Mouse (Mus musculus): Measurements from ENCODE around the gene Iffo2. TPM values are rescaled to one million over a fixed set of nuclear protein-coding genes. Genes with fewer than 3 reads are reported as not detected.

Iffo2 gene
- polyA plus RNA-seq, 1 experiment from 2014 or later = 5.3 TPM

DNA sequence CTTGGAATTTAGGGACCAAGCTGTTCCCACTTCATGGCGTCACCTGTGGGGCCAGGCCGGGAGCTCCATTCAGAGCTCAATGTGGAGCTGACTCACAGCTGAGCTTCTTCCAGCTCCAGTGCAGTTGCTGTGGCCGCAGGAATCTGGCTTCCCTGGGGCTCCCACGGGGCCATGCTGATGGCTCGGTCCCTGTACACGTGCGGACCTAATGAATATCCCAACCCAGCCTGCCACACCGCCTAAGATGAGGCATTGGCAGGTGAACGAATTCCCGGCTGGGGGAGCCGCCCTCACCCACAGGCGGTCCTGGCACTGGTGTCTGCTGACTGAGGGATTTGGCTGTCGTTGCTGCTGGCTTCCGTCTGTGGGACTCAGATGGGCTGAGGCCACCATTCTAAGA lies 29.5 kb upstream of the Iffo2 start:
- ATAC-seq (ENCODE audit: low read depth) = no peak
- no peak overlapping the region for H3K4me2 ChIP-seq
- no peak overlapping the region for H3K9ac ChIP-seq
- H3K36me3 ChIP-seq = no peaks in the 10 kb centered on the region
- WGBS = 50% methylated on average over 14 of the region's 14 CpGs
- no peaks in the 10 kb centered on the region for H3K27me3 ChIP-seq
- no peak overlapping the region for H3K27ac ChIP-seq (replicated peaks)
- no peak overlapping the region for H3K4me3 ChIP-seq
- 0 out of 2 replicates have a peak, but pooled peaks cover 3% of the 10 kb centered on the region for H3K9me3 ChIP-seq
- no peaks in the 10 kb centered on the region; the same call in 1 of the 2 replicates for H3K4me1 ChIP-seq (replicated peaks)

DNA sequence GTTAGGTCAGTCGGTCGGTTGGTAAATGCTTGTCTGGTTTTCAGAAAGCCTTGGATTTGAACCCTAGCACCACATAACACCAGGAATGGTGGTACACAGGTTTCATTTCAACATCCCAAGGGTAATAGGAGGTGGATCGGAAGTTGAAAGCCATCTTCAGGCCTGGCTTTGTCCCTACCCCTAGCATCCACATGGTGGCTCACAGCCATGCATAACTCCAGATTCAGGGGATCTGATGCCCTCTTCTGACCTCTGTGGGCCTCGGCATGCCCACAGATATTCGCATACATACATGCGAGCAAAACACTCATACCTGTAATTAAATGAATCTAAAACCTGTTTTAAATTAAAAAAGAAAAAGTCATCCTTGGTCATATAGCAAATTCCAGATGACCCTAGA lies 28.6 kb upstream of the Iffo2 start:
- Histone ChIP-seq H3K4me1 (replicated peaks) (no peaks in the 10 kb centered on the region; the same call in 1 of the 2 replicates), H3K27me3 (no peaks in the 10 kb centered on the region), H3K9ac (no peak overlapping the region), H3K27ac (replicated peaks) (no peak overlapping the region), H3K4me3 (no peak overlapping the region), H3K36me3 (no peaks in the 10 kb centered on the region), H3K4me2 (no peak overlapping the region), H3K9me3 (0 out of 2 replicates have a peak, but pooled peaks cover 5% of the 10 kb centered on the region)
- no peak for ATAC-seq (ENCODE audit: low read depth)
- 88% methylated on average over 6 of the region's 6 CpGs for WGBS

- Histone ChIP-seq H3K4me1 (replicated peaks) (no peaks in the 10 kb centered on the region), H3K27me3 (no peaks in the 10 kb centered on the region)
Observed at GRCm38 (mm10) chr4:139503919-139504318, 26.4 kb upstream of the Iffo2 start.

GRCm38 (mm10) chr4:139505716-139506115 lies 24.6 kb upstream of the Iffo2 start:
- 0 out of 2 replicates have a peak, but pooled peaks cover 5% of the 10 kb centered on the region for H3K9me3 ChIP-seq
- 79% methylated on average over 4 of the region's 4 CpGs for WGBS
- H3K36me3 ChIP-seq = no peaks in the 10 kb centered on the region
- no peak overlapping the region for H3K9ac ChIP-seq
- H3K27me3 ChIP-seq = no peaks in the 10 kb centered on the region
- ATAC-seq (ENCODE audit: low read depth) = no peak
- no peak overlapping the region for H3K4me3 ChIP-seq
- no peak overlapping the region for H3K4me2 ChIP-seq
- no peaks in the 10 kb centered on the region for H3K4me1 ChIP-seq (replicated peaks)
- H3K27ac ChIP-seq (replicated peaks) = no peak overlapping the region

More at GRCm38 (mm10) chr4:139503919-139504318, 26.4 kb upstream of the Iffo2 start:
- Histone ChIP-seq H3K9me3 (0 out of 2 replicates have a peak, but pooled peaks cover 5% of the 10 kb centered on the region), H3K4me3 (no peak overlapping the region), H3K27ac (replicated peaks) (no peak overlapping the region), H3K4me2 (no peak overlapping the region), H3K9ac (no peak overlapping the region), H3K36me3 (no peaks in the 10 kb centered on the region)
- 89% methylated on average over 8 of the region's 8 CpGs for WGBS
- ATAC-seq (ENCODE audit: low read depth) = no peak

GRCm38 (mm10) chr4:139506727-139507126 lies 23.6 kb upstream of the Iffo2 start:
- Histone ChIP-seq H3K9me3 (0 out of 2 replicates have a peak, but pooled peaks cover 5% of the 10 kb centered on the region), H3K27me3 (no peaks in the 10 kb centered on the region), H3K4me3 (no peak overlapping the region), H3K36me3 (no peaks in the 10 kb centered on the region), H3K4me1 (replicated peaks) (no peaks in the 10 kb centered on the region), H3K9ac (no peak overlapping the region), H3K4me2 (no peak overlapping the region), H3K27ac (replicated peaks) (no peak overlapping the region)
- WGBS = 92% methylated on average over 11 of the region's 11 CpGs
- no peak for ATAC-seq (ENCODE audit: low read depth)

DNA sequence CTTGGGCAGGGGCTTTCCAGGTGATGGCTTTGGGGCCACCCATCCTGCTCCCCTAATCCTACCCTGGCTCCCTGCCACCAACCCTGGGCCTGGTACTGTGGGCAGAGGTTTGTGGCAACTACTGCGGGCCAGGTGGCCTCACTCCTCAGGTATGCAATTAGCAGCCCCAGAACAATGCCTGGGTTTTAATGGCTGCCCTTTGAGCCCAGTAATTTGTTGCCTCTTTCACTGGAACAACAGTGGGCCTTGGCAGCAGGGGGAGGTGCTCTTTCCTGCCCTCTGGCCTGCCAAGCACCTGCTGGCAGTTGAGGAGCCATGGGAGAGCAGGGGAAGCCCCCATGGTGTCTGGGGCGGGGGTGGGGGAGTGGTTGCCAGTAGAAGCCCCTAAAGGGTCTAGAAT lies 21.3 kb upstream of the Iffo2 start:
- Histone ChIP-seq H3K9me3 (0 out of 2 replicates have a peak, but pooled peaks cover 5% of the 10 kb centered on the region), H3K36me3 (no peaks in the 10 kb centered on the region), H3K9ac (no peak overlapping the region), H3K27me3 (no peaks in the 10 kb centered on the region), H3K4me1 (replicated peaks) (no peaks in the 10 kb centered on the region), H3K4me3 (no peak overlapping the region), H3K27ac (replicated peaks) (no peak overlapping the region), H3K4me2 (no peak overlapping the region)
- ATAC-seq (ENCODE audit: low read depth) = no peak
- 54% methylated on average over 2 of the region's 2 CpGs for WGBS

DNA sequence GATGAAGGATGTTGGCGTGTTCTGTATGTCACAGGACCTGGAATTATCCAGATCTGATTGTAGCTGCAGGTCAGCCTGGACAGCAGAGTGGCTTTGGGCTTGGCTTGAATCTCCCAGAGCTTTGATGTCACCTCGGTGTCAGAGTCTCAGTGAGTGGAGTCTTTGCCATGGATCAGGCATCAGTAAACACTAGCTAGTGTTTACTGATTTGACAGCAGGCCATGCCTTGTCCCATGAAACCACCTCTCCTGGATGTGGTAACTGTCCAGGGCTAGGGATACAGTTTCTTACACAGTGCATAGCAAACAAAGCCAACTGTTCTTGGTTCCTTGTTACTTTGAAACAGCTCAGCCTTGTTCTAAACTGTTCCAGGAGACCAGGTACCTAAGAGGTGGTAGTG lies 18.8 kb upstream of the Iffo2 start:
- Histone ChIP-seq H3K9me3 (no peaks in the 10 kb centered on the region), H3K4me3 (no peak overlapping the region), H3K4me2 (no peak overlapping the region), H3K4me1 (replicated peaks) (no peaks in the 10 kb centered on the region), H3K9ac (no peak overlapping the region), H3K36me3 (no peaks in the 10 kb centered on the region), H3K27ac (replicated peaks) (no peak overlapping the region), H3K27me3 (no peaks in the 10 kb centered on the region)
- ATAC-seq (ENCODE audit: low read depth) = no peak
- WGBS = 88% methylated on average over 2 of the region's 2 CpGs

- no peak for ATAC-seq (ENCODE audit: low read depth)
- no peaks in the 10 kb centered on the region for H3K36me3 ChIP-seq
- H3K9ac ChIP-seq = no peak overlapping the region
- WGBS = 92% methylated on average over 2 of the region's 2 CpGs
- H3K4me3 ChIP-seq = no peak overlapping the region
- no peaks in the 10 kb centered on the region for H3K9me3 ChIP-seq
- H3K4me2 ChIP-seq = no peak overlapping the region
- no peaks in the 10 kb centered on the region for H3K27me3 ChIP-seq
- no peaks in the 10 kb centered on the region for H3K4me1 ChIP-seq (replicated peaks)
- no peak overlapping the region for H3K27ac ChIP-seq (replicated peaks)
Observed at GRCm38 (mm10) chr4:139512985-139513384, 17.4 kb upstream of the Iffo2 start.

- 85% methylated on average over 6 of the region's 6 CpGs for WGBS
- no peaks in the 10 kb centered on the region for H3K27me3 ChIP-seq
- H3K9me3 ChIP-seq = no peaks in the 10 kb centered on the region
- H3K4me1 ChIP-seq (replicated peaks) = no peaks in the 10 kb centered on the region
- no peak overlapping the region for H3K4me3 ChIP-seq
- ATAC-seq (ENCODE audit: low read depth) = no peak
- no peaks in the 10 kb centered on the region for H3K36me3 ChIP-seq
- no peak overlapping the region for H3K4me2 ChIP-seq
- H3K27ac ChIP-seq (replicated peaks) = no peak overlapping the region
- no peak overlapping the region for H3K9ac ChIP-seq
Observed at GRCm38 (mm10) chr4:139519221-139519620, 11.1 kb upstream of the Iffo2 start.

DNA sequence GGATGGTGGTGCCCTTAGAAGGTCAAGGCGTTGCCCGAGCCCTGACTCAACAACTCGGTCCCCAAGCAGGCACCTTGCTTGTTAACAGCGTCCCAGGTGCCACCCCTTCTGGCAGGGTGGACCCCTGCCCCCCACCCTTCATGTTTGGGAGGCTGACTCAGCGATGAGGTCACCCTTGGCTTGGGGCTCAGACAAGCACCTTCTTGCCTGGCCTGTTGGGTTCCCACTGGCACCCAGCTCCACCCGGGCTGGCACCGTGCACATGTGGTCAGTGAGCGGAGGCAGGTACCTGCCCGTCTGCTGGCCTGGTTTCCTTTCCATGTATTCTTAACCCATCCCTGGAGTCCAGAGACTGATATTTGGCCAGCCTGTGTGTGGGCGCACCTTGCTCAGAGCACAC lies 8.4 kb upstream of the Iffo2 start:
- ATAC-seq (ENCODE audit: low read depth) = no peak
- Histone ChIP-seq H3K36me3 (no peaks in the 10 kb centered on the region), H3K4me3 (no peak overlapping the region), H3K4me2 (no peak overlapping the region), H3K9me3 (no peaks in the 10 kb centered on the region), H3K9ac (no peak overlapping the region), H3K4me1 (replicated peaks) (peaks cover 4% of the 10 kb centered on the region; the same call in 1 of the 2 replicates), H3K27me3 (no peaks in the 10 kb centered on the region), H3K27ac (replicated peaks) (no peak overlapping the region)
- WGBS = 87% methylated on average over 10 of the region's 10 CpGs

DNA sequence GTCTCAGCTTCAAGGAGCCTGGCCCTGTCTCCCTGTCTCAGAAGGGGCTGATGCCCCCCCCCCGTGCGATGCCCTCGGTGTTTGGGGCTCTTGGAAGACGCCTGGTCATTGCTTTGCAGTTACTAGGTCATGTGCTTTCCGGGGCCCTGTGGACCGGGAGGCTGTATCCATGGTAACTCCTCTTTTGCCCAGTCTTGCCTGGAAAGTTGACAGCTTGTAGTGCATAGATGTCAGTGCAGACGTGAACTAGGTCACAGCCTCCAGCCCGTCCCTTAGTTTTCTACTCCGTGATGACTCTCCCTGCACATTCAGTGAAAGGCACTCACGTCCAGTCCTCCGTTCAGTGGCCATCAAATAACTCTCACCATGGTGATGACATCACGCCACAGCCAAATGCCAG lies 3.9 kb upstream of the Iffo2 start:
- Histone ChIP-seq H3K27ac (replicated peaks) (no peak overlapping the region), H3K4me3 (no peak overlapping the region), H3K4me1 (replicated peaks) (peaks cover 4% of the 10 kb centered on the region; the same call in 1 of the 2 replicates), H3K36me3 (no peaks in the 10 kb centered on the region), H3K9ac (no peak overlapping the region), H3K27me3 (no peaks in the 10 kb centered on the region), H3K9me3 (no peaks in the 10 kb centered on the region), H3K4me2 (no peak overlapping the region)
- 66% methylated on average over 12 of the region's 12 CpGs for WGBS
- no peak for ATAC-seq (ENCODE audit: low read depth)

- H3K4me1 ChIP-seq (replicated peaks) = peaks cover 3% of the 10 kb centered on the region; the same call in 1 of the 2 replicates
- H3K36me3 ChIP-seq = no peaks in the 10 kb centered on the region
- 90% methylated on average over 10 of the region's 10 CpGs for WGBS
- H3K9me3 ChIP-seq = no peaks in the 10 kb centered on the region
- H3K9ac ChIP-seq = no peak overlapping the region
- no peak overlapping the region for H3K4me3 ChIP-seq
- no peaks in the 10 kb centered on the region for H3K27me3 ChIP-seq
- no peak overlapping the region for H3K4me2 ChIP-seq
- no peak overlapping the region for H3K27ac ChIP-seq (replicated peaks)
- no peak for ATAC-seq (ENCODE audit: low read depth)
Observed at GRCm38 (mm10) chr4:139532081-139532480, 1.7 kb downstream of the Iffo2 start.

DNA sequence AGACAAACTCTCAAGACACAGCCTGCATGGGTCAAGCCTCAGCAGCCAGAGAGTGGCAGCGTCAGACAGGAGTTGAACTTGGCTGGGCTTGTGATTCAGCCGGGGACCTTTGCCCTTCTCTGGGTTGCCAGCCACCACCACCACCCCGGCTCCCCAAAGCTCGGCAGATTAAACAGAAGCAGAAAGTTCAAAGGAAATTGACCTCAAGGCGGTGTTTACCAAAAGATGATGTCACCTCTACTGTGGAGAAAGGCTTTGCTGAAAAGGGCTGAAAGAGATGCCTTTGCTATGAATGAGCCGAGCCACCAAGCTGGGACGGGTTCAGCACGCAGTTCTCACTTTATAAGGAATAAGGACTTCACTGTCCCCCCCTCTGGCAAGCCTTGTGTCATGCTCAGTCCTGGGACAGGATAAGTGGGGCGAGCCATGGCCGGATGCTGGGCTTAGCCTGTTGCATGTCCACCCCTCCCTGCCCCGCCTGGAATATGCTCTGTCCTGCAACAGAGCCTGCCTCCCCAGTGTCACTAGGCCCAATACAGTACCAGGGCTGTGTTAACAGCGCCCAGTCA lies 4.9 kb downstream of the Iffo2 start:
- Histone ChIP-seq H3K27ac (replicated peaks) (no peak overlapping the region), H3K4me1 (replicated peaks) (peaks cover 3% of the 10 kb centered on the region; the same call in 1 of the 2 replicates), H3K4me3 (no peak overlapping the region), H3K9me3 (no peaks in the 10 kb centered on the region), H3K9ac (no peak overlapping the region), H3K36me3 (no peaks in the 10 kb centered on the region), H3K27me3 (no peaks in the 10 kb centered on the region), H3K4me2 (no peak overlapping the region)
- ATAC-seq (ENCODE audit: low read depth) = 0 out of 2 replicates have a peak, but pooled peaks have one; percentile 40
- 28% methylated on average over 12 of the region's 12 CpGs for WGBS
